Comparison of ENCODE assay signal across 18 mouse cellular contexts in genomic region chr17:30267432-30267973, GRCm38 (mm10).
DNase-seq lines count a peak whose midpoint lies in the region; ATAC-seq and TF ChIP-seq lines count a peak whose summit lies in the region.
"Had no signal": no experiment of that assay in that cellular context is flagged by ENCODE, and none has a peak within 500 bp of the region (broad histone marks: within the 10 kb centered on the region; RNA-seq: fewer than 3 reads in every experiment).

No protein-coding gene starts in this region.

- no peak for ATAC-seq in heart, embryonic 15.5 days (replicated peaks; ENCODE audit: insufficient number of reproducible peaks, insufficient read depth, low FRiP score, low read depth)
- no peak for ATAC-seq in kidney, embryonic 16.5 days (ENCODE audit: low FRiP score, low TSS enrichment)
- ATAC-seq: activated CD4-positive, CD25-positive, alpha-beta regulatory T cell, adult 4 months; forebrain, postnatal 0 days; hindbrain, postnatal 0 days; Patski had no signal

- 53% methylated on average over 5 of the region's 5 CpGs for WGBS in heart, embryonic 15.5 days
- WGBS in kidney, embryonic 16.5 days: 57% methylated on average over 5 of the region's 5 CpGs

- H3K4me2 ChIP-seq in heart, embryonic 15.5 days: no peak overlapping the region
- no peak overlapping the region for H3K4me2 ChIP-seq in kidney, embryonic 16.5 days (replicated peaks; ENCODE audit: low read depth, low read length)
- H3K4me2 ChIP-seq: embryonic facial prominence, embryonic 12.5 days had no signal

- no peaks in the 10 kb centered on the region for H3K36me3 ChIP-seq in heart, embryonic 15.5 days
- H3K36me3 ChIP-seq in kidney, embryonic 16.5 days (ENCODE audit: insufficient read depth, low read length): no peaks in the 10 kb centered on the region

- peak; percentile 51 for DNase-seq in gastrocnemius, adult 2 months
- no peak for DNase-seq in gastrocnemius, adult 8-10 months (ENCODE audit: low spot score in 2 of 2)
- DNase-seq in heart, postnatal 25 days (ENCODE audit: low spot score): no peak
- peak; percentile 37 for DNase-seq in kidney, postnatal 10 days
- DNase-seq in adipocyte (ENCODE audit: low spot score): peak; percentile 24
- DNase-seq: adrenal gland, adult 8-10 months; cerebellum, adult 11 months; cerebellum, adult 9-10 months; forebrain, postnatal 0 days; gastrocnemius, postnatal 10 days; kidney, adult 18-20 months had no signal

- H3K27me3 ChIP-seq in heart, embryonic 15.5 days: no peaks in the 10 kb centered on the region
- no peaks in the 10 kb centered on the region for H3K27me3 ChIP-seq in kidney, embryonic 16.5 days (ENCODE audit: insufficient read depth, low read length)
- H3K27me3 ChIP-seq: CH12.LX; embryonic facial prominence, embryonic 12.5 days; Patski had no signal

- H3K9ac ChIP-seq in heart, embryonic 15.5 days: 0 out of 2 replicates have a peak overlapping the region, but pooled peaks have one; percentile 3
- H3K9ac ChIP-seq in kidney, embryonic 16.5 days (replicated peaks; ENCODE audit: low read length): no peak overlapping the region
- H3K9ac ChIP-seq: embryonic facial prominence, embryonic 12.5 days; forebrain, postnatal 0 days had no signal

- peak overlapping the region; percentile 62 for H3K27ac ChIP-seq in gastrocnemius, adult 2 months
- no peak overlapping the region for H3K27ac ChIP-seq in heart, embryonic 15.5 days
- H3K27ac ChIP-seq in kidney, embryonic 16.5 days (ENCODE audit: low read length): no peak overlapping the region
- H3K27ac ChIP-seq: embryonic facial prominence, embryonic 12.5 days; hindbrain, postnatal 0 days had no signal

- intact Hi-C loops in gastrocnemius, adult 2 months (cut with DNase I): loop anchor here (10.0 kb wide), 1 partner anchor 187 kb away; no protein-coding TSS in a partner anchor
- intact Hi-C loops in heart, postnatal 25 days (cut with DNase I): no loop called here

- TF ChIP-seq CTCF in gastrocnemius, adult 2 months (IDR thresholded peaks at IDR 0.05): no peak

- peaks cover 22% of the 10 kb centered on the region for H3K4me1 ChIP-seq in heart, embryonic 15.5 days (replicated peaks)
- peaks cover 18% of the 10 kb centered on the region for H3K4me1 ChIP-seq in kidney, embryonic 16.5 days (ENCODE audit: insufficient read depth, low read length)
- H3K4me1 ChIP-seq: embryonic facial prominence, embryonic 12.5 days had no signal

- H3K4me3 ChIP-seq in gastrocnemius, adult 2 months: no peak overlapping the region
- no peak overlapping the region for H3K4me3 ChIP-seq in heart, embryonic 15.5 days
- H3K4me3 ChIP-seq in kidney, embryonic 16.5 days (ENCODE audit: low read length): no peak overlapping the region
- H3K4me3 ChIP-seq: embryonic facial prominence, embryonic 12.5 days had no signal

- no peaks in the 10 kb centered on the region for H3K9me3 ChIP-seq in heart, embryonic 15.5 days (replicated peaks)
- H3K9me3 ChIP-seq in kidney, embryonic 16.5 days (ENCODE audit: low read length): no peaks in the 10 kb centered on the region
- H3K9me3 ChIP-seq: embryonic facial prominence, embryonic 12.5 days had no signal

Comparison
In these comparisons a context has a peak if more than half of its experiments do, and no peak if none do; other contexts are left out.
1. DNase-seq: peak in gastrocnemius, adult 2 months (single experiment), kidney, postnatal 10 days (single experiment) and adipocyte (single experiment); none in gastrocnemius, adult 8-10 months (0 of 2) and heart, postnatal 25 days (single experiment).